Mouse (Mus musculus) liver, embryonic 18 days (tissue): ENCODE measurements around the gene Katnb1. TPM values are rescaled to one million over a fixed set of nuclear protein-coding genes. Genes with fewer than 3 reads are reported as not detected.

ENCODE experiments used
- polyA plus RNA-seq: library from polyadenylated mRNA; depleted of rRNA; stranded (reverse); fragments of >200 nt; gene quantifications from 2 replicates; pipeline ENCODE4 v1.2.3, GENCODE M21; 2012; rRNA removed

Gene Katnb1
- 4.0 and 5.3 TPM in 2 replicates for polyA plus RNA-seq

DNA sequence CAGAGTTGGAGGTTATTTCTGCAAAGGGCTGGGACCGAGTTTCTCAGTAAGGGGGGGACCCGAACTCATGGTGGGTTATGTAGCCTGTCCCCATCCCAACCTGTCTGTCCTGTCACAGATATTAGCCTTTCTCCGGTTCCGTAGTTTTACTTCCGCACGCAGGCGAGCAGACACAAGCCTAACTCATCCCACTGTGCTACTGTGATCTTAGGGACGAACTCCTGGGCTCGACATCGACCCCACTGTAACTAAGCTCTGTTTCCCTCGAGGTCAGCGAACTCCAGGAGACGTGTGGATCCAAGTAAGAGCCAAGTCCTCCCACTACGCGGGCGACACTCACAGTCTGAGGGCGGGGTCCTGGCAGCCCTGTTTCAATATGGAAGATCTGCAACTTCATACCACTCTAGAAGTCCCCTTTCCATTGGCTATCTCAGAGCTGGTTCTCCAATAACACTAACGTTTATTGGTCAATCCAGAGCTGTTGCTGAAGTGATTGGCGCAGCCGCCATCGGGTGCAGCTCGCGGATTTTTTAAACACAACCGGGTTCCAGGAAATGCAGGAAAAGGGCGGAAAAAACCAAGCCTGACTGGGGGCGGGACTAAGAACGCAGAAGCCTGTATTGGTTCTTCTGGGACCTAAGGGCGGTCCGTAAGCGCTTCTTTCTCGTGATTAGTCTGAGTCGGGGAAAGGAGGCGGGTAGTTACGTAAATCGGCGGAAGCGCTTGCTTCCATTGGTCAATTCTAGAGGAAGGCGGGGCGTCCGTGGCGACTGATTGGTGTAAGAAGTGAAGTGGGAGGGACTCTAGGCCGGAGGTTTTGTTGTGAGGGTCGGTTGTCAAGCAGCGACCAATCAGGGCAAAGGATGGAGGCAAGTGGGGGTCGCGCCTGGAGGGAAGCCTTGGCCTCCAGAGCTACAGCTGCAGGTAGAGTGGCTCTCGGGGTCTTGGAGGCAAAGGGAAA lies at the start of gene Katnb1:
Gene Katnb1, plus strand, starts transcription at position 806 of the 961 bp plus-strand sequence.

GRCm38 (mm10) chr8:95054927-95055510 lies 26.0 kb upstream of the Katnb1 start, which contains the start of gene Drc7:
Drc7 (plus strand) TSS chr8:95055103.

Other genes starting within 250 kb of the Katnb1 start
- 65.0 and 70.7 TPM in 2 replicates for gene Coq9, start 242.9 kb upstream of the Katnb1 start, polyA plus RNA-seq
- 14.2 and 14.9 TPM in 2 replicates for gene Ciapin1, start 242.8 kb upstream of the Katnb1 start, polyA plus RNA-seq
- 47.6 and 48.4 TPM in 2 replicates for gene Polr2c, start 223.7 kb upstream of the Katnb1 start, polyA plus RNA-seq
- 4.0 and 4.2 TPM in 2 replicates for gene Dok4, start 204.9 kb upstream of the Katnb1 start, polyA plus RNA-seq
- 1.9 and 2.3 TPM in 2 replicates for gene Ccdc102a, start 163.1 kb upstream of the Katnb1 start, polyA plus RNA-seq
- gene Adgrg5, start 157.5 kb upstream of the Katnb1 start, polyA plus RNA-seq: 0.28 and 0.39 TPM in 2 replicates
- 37.4 and 44.9 TPM in 2 replicates for gene Adgrg1, start 106.4 kb upstream of the Katnb1 start, polyA plus RNA-seq
- 13.9 and 17.7 TPM in 2 replicates for gene Adgrg3, start 63.5 kb upstream of the Katnb1 start, polyA plus RNA-seq
- gene Drc7, start 26.1 kb upstream of the Katnb1 start, polyA plus RNA-seq: 0.37 and 0.46 TPM in 2 replicates
- gene Kifc3, start 121.6 kb downstream of the Katnb1 start, polyA plus RNA-seq: 8.7 and 12.1 TPM in 2 replicates
- gene Cngb1, start 225.4 kb downstream of the Katnb1 start, polyA plus RNA-seq: 0.36 and 0.58 TPM in 2 replicates
- gene Tepp, start 229.4 kb downstream of the Katnb1 start, polyA plus RNA-seq: not detected in 2 replicates